In genomic region chr9:101160092-101160491, GRCm38 (mm10) we compare ENCODE assay signal across 13 mouse cellular contexts.
A peak's percentile ranks its signal among the peaks of the same experiment; 100 is the strongest.
DNase-seq lines count a peak whose midpoint lies in the region; ATAC-seq and TF ChIP-seq lines count a peak whose summit lies in the region.
"Had no signal": no experiment of that assay in that cellular context is flagged by ENCODE, and none has a peak within 500 bp of the region (broad histone marks: within the 10 kb centered on the region; RNA-seq: fewer than 3 reads in every experiment).

No protein-coding gene starts in this region.

- no peak for TF ChIP-seq POLR2A in kidney, adult 2 months (IDR thresholded peaks at IDR 0.05; ENCODE audit: low read depth, low read length)

- H3K27ac ChIP-seq in forebrain, postnatal 0 days (ENCODE audit: low read depth, low read length) = no peak overlapping the region
- no peak overlapping the region for H3K27ac ChIP-seq in forebrain, embryonic 13.5 days
- no peak overlapping the region for H3K27ac ChIP-seq in kidney, adult 2 months (ENCODE audit: insufficient read depth, low read depth, low read length)
- H3K27ac ChIP-seq in intestine, embryonic 16.5 days (ENCODE audit: low read length) = no peak overlapping the region
- H3K27ac ChIP-seq: heart, adult 2 months; hindbrain, embryonic 12.5 days; kidney, postnatal 0 days; limb, embryonic 15.5 days; midbrain, embryonic 15.5 days had no signal

- no peaks in the 10 kb centered on the region for H3K4me1 ChIP-seq in forebrain, postnatal 0 days (ENCODE audit: insufficient read depth)
- no peaks in the 10 kb centered on the region for H3K4me1 ChIP-seq in forebrain, embryonic 13.5 days
- no peaks in the 10 kb centered on the region for H3K4me1 ChIP-seq in kidney, adult 2 months (ENCODE audit: control insufficient read depth, insufficient read depth, low read length)
- H3K4me1 ChIP-seq in intestine, embryonic 16.5 days (ENCODE audit: control insufficient read depth, insufficient read depth, low read length) = no peaks in the 10 kb centered on the region
- H3K4me1 ChIP-seq: hindbrain, embryonic 12.5 days; limb, embryonic 15.5 days; midbrain, embryonic 15.5 days had no signal

- TF ChIP-seq CTCF in forebrain, postnatal 0 days (IDR thresholded peaks at IDR 0.05; ENCODE audit: low read depth) = no peak
- no peak for TF ChIP-seq CTCF in kidney, adult 2 months (conservative IDR thresholded peaks at IDR 0.05; ENCODE audit: insufficient read depth, insufficient read length, low read depth, low read length)

- DNase-seq in forebrain, postnatal 0 days = peak; percentile 51
- DNase-seq in cerebellum, adult 18-20 months = peak; percentile 78 to 89
- DNase-seq in frontal cortex, postnatal 36 days (ENCODE audit: low spot score in 2 of 2) = peak; percentile 69 to 87
- peak; percentile 85 for DNase-seq in right cerebral cortex, adult 18-20 months
- no peak for DNase-seq in thymus, postnatal 25 days
- no peak for DNase-seq in kidney, adult 2 months
- DNase-seq: heart, adult 2 months had no signal

- no peaks in the 10 kb centered on the region for H3K9me3 ChIP-seq in forebrain, postnatal 0 days (ENCODE audit: low read length)
- H3K9me3 ChIP-seq in forebrain, embryonic 13.5 days (replicated peaks) = no peaks in the 10 kb centered on the region
- H3K9me3 ChIP-seq in intestine, embryonic 16.5 days (ENCODE audit: control insufficient read depth, low read length) = no peaks in the 10 kb centered on the region
- H3K9me3 ChIP-seq: hindbrain, embryonic 12.5 days; limb, embryonic 15.5 days; midbrain, embryonic 15.5 days had no signal

- H3K27me3 ChIP-seq in forebrain, postnatal 0 days (ENCODE audit: insufficient read depth, low read length) = no peaks in the 10 kb centered on the region
- no peaks in the 10 kb centered on the region for H3K27me3 ChIP-seq in forebrain, embryonic 13.5 days
- no peaks in the 10 kb centered on the region for H3K27me3 ChIP-seq in kidney, adult 2 months (replicated peaks; ENCODE audit: control insufficient read depth, insufficient read depth, low read length)
- no peaks in the 10 kb centered on the region for H3K27me3 ChIP-seq in intestine, embryonic 16.5 days (replicated peaks; ENCODE audit: control insufficient read depth, insufficient read depth, low read length)
- H3K27me3 ChIP-seq: hindbrain, embryonic 12.5 days; limb, embryonic 15.5 days; midbrain, embryonic 15.5 days had no signal

- H3K36me3 ChIP-seq in forebrain, postnatal 0 days (ENCODE audit: insufficient read depth) = no peaks in the 10 kb centered on the region
- no peaks in the 10 kb centered on the region for H3K36me3 ChIP-seq in forebrain, embryonic 13.5 days (ENCODE audit: poor library complexity, severe bottlenecking)
- no peaks in the 10 kb centered on the region for H3K36me3 ChIP-seq in kidney, adult 2 months (ENCODE audit: control insufficient read depth, insufficient read depth, low read length)
- H3K36me3 ChIP-seq in intestine, embryonic 16.5 days (ENCODE audit: control insufficient read depth, insufficient read depth, low read length) = no peaks in the 10 kb centered on the region
- H3K36me3 ChIP-seq: hindbrain, embryonic 12.5 days; midbrain, embryonic 15.5 days had no signal

- no peak overlapping the region for H3K4me3 ChIP-seq in forebrain, postnatal 0 days (ENCODE audit: low read depth, low read length)
- no peak overlapping the region for H3K4me3 ChIP-seq in forebrain, embryonic 13.5 days
- H3K4me3 ChIP-seq in kidney, adult 2 months (ENCODE audit: insufficient read depth, low read depth, low read length) = no peak overlapping the region
- H3K4me3 ChIP-seq in intestine, embryonic 16.5 days (ENCODE audit: low read length) = no peak overlapping the region
- H3K4me3 ChIP-seq: heart, adult 2 months; hindbrain, embryonic 12.5 days; limb, embryonic 15.5 days; midbrain, embryonic 15.5 days had no signal

- ATAC-seq in forebrain, postnatal 0 days = peak; percentile 86
- no peak for ATAC-seq in forebrain, embryonic 13.5 days
- ATAC-seq in intestine, embryonic 16.5 days = no peak
- ATAC-seq: midbrain, embryonic 15.5 days had no signal

- no peak overlapping the region for H3K4me2 ChIP-seq in forebrain, postnatal 0 days (ENCODE audit: low read depth)
- no peak overlapping the region for H3K4me2 ChIP-seq in forebrain, embryonic 13.5 days
- H3K4me2 ChIP-seq in intestine, embryonic 16.5 days (ENCODE audit: low read depth, low read length) = no peak overlapping the region
- H3K4me2 ChIP-seq: hindbrain, embryonic 12.5 days; limb, embryonic 15.5 days; midbrain, embryonic 15.5 days had no signal

- WGBS in forebrain, postnatal 0 days = 47% methylated on average over 5 of the region's 5 CpGs
- 76% methylated on average over 5 of the region's 5 CpGs for WGBS in forebrain, embryonic 13.5 days
- 74% methylated on average over 5 of the region's 5 CpGs for WGBS in kidney, adult 2 months
- WGBS in intestine, embryonic 16.5 days = 77% methylated on average over 5 of the region's 5 CpGs

- no peak overlapping the region for H3K9ac ChIP-seq in forebrain, postnatal 0 days
- no peak overlapping the region for H3K9ac ChIP-seq in forebrain, embryonic 13.5 days
- H3K9ac ChIP-seq in intestine, embryonic 16.5 days (ENCODE audit: low read depth, low read length) = no peak overlapping the region
- H3K9ac ChIP-seq: hindbrain, embryonic 12.5 days; limb, embryonic 15.5 days; midbrain, embryonic 15.5 days had no signal

Comparison
In these comparisons a context has a peak if more than half of its experiments do, and no peak if none do; other contexts are left out.
1. DNase-seq: peak in forebrain, postnatal 0 days (single experiment), cerebellum, adult 18-20 months (2 of 2), frontal cortex, postnatal 36 days (2 of 2) and right cerebral cortex, adult 18-20 months (single experiment); none in thymus, postnatal 25 days (single experiment) and kidney, adult 2 months (single experiment).